Mouse (Mus musculus) hindbrain, embryonic 14.5 days (tissue): ENCODE data around the gene Zzef1. TPM values are rescaled to one million over a fixed set of nuclear protein-coding genes. Genes with fewer than 3 reads are reported as not detected.

ENCODE experiments used
- ATAC-seq: fragments of 200-750 bp; cut with Nextera tagmentation; 2 replicates; pipeline ENCODE4 v1.8.0; 2017; ENCODE audit warnings: moderate number of reproducible peaks, mild to moderate bottlenecking, moderate TSS enrichment, moderate library complexity; ENCODE audit not compliant: low FRiP score
- DNase-seq: peaks from one replicate; pipeline ENCODE4 v3.0.0-alpha.2; 2015; ENCODE audit warnings: low spot score
- H3K27ac ChIP-seq: fragments of 300-500 bp; sonication (generic); 2 replicates; pipeline ENCODE4 v1.5.1; 2014; ENCODE audit warnings: mild to moderate bottlenecking, moderate library complexity
- H3K27me3 ChIP-seq: fragments of 300-500 bp; sonication (generic); 2 replicates; pipeline ENCODE4 v1.6.1; 2014; ENCODE audit warnings: mild to moderate bottlenecking, low read length, mixed read lengths; ENCODE audit not compliant: control insufficient read depth, insufficient read depth
- H3K36me3 ChIP-seq: fragments of 300-500 bp; sonication (generic); replicated peaks from 2 replicates; pipeline ENCODE4 v1.6.1; 2014; ENCODE audit not compliant: control insufficient read depth, insufficient read depth
- H3K4me1 ChIP-seq: fragments of 300-500 bp; sonication (generic); replicated peaks from 2 replicates; pipeline ENCODE4 v1.6.1; 2014; ENCODE audit warnings: antibody characterized with exemption, low read length, mixed read lengths; ENCODE audit not compliant: control insufficient read depth, insufficient read depth
- H3K4me2 ChIP-seq: fragments of 300-500 bp; sonication (generic); replicated peaks from 2 replicates; pipeline ENCODE4 v1.6.1; 2014; ENCODE audit warnings: mild to moderate bottlenecking, moderate library complexity
- H3K4me3 ChIP-seq: fragments of 300-500 bp; sonication (generic); replicated peaks from 2 replicates; pipeline ENCODE4 v1.5.1; 2014; ENCODE audit warnings: mild to moderate bottlenecking, low read length
- H3K9ac ChIP-seq: fragments of 300-500 bp; sonication (generic); 2 replicates; pipeline ENCODE4 v1.6.1; 2014
- H3K9me3 ChIP-seq: fragments of 300-500 bp; sonication (generic); 2 replicates; pipeline ENCODE4 v1.6.1; 2016; ENCODE audit warnings: low read length; ENCODE audit not compliant: control insufficient read depth
- WGBS: fragments of 180-500 bp; shearing (Covaris S2); extraction: QIAGEN DNeasy Blood & Tissue Kit; methylation state at CpG from one replicate; pipeline ENCODE4 v1.1.7; 2014; 5-methylcytosine and 5-hydroxymethylcytosine counted together
- polyA plus RNA-seq: library from polyadenylated mRNA; unstranded; fragments of >200 nt; fragmentation: Nextera tagmentation; extraction: Ambion mirVana; gene quantifications from 2 replicates; pipeline ENCODE4 v1.2.1, GENCODE M21; 2014

The Zzef1 gene
- polyA plus RNA-seq, 1 experiment from 2014 or later: 18.5 TPM

- Histone ChIP-seq H3K4me3 (no peak overlapping the region), H3K9ac (no peak overlapping the region), H3K4me1 (no peaks in the 10 kb centered on the region), H3K4me2 (no peak overlapping the region), H3K27me3 (no peaks in the 10 kb centered on the region), H3K9me3 (no peaks in the 10 kb centered on the region), H3K36me3 (no peaks in the 10 kb centered on the region), H3K27ac (no peak overlapping the region)
- 62% methylated on average over 6 of the region's 6 CpGs for WGBS
- DNase-seq: no peak
- ATAC-seq: no peak
Observed at GRCm38 (mm10) chr11:72945875-72946559, 150.0 kb downstream of the Zzef1 start.

GRCm38 (mm10) chr11:72946560-72947119 is 150.6 kb downstream of the Zzef1 start:
- WGBS: 60% methylated on average over 6 of the region's 6 CpGs

GRCm38 (mm10) chr11:72947840-72948239 is 151.8 kb downstream of the Zzef1 start:
- H3K4me3 ChIP-seq: no peak overlapping the region
- DNase-seq (no peak), ATAC-seq (no peak)
- no peaks in the 10 kb centered on the region for H3K36me3 ChIP-seq
- 30% methylated on average over 11 of the region's 11 CpGs for WGBS
- H3K27ac ChIP-seq: no peak overlapping the region
- no peak overlapping the region for H3K4me2 ChIP-seq
- H3K9me3 ChIP-seq: no peaks in the 10 kb centered on the region
- H3K27me3 ChIP-seq: no peaks in the 10 kb centered on the region
- H3K4me1 ChIP-seq: no peaks in the 10 kb centered on the region
- no peak overlapping the region for H3K9ac ChIP-seq

More at GRCm38 (mm10) chr11:72946560-72947119, 150.6 kb downstream of the Zzef1 start:
- Histone ChIP-seq H3K27me3 (no peaks in the 10 kb centered on the region), H3K9me3 (no peaks in the 10 kb centered on the region), H3K4me1 (no peaks in the 10 kb centered on the region), H3K4me3 (no peak overlapping the region), H3K27ac (no peak overlapping the region), H3K4me2 (no peak overlapping the region), H3K9ac (no peak overlapping the region), H3K36me3 (no peaks in the 10 kb centered on the region)
- DNase-seq: no peak
- ATAC-seq: no peak

- Histone ChIP-seq H3K27ac (no peak overlapping the region), H3K4me1 (no peaks in the 10 kb centered on the region), H3K4me2 (no peak overlapping the region), H3K36me3 (no peaks in the 10 kb centered on the region), H3K4me3 (no peak overlapping the region), H3K9me3 (no peaks in the 10 kb centered on the region), H3K27me3 (no peaks in the 10 kb centered on the region), H3K9ac (no peak overlapping the region)
- 73% methylated on average over 7 of the region's 7 CpGs for WGBS
- no peak for DNase-seq
- no peak for ATAC-seq
Observed at GRCm38 (mm10) chr11:72948254-72948653, 152.2 kb downstream of the Zzef1 start.

GRCm38 (mm10) chr11:72951137-72952000 is 155.3 kb downstream of the Zzef1 start:
- no peaks in the 10 kb centered on the region for H3K36me3 ChIP-seq
- no peak overlapping the region for H3K4me3 ChIP-seq
- no peaks in the 10 kb centered on the region for H3K4me1 ChIP-seq
- WGBS: 65% methylated on average over 22 of the region's 22 CpGs
- no peaks in the 10 kb centered on the region for H3K9me3 ChIP-seq
- no peak overlapping the region for H3K27ac ChIP-seq
- no peak overlapping the region for H3K9ac ChIP-seq
- ATAC-seq (no peak), DNase-seq (no peak)
- no peaks in the 10 kb centered on the region for H3K27me3 ChIP-seq
- H3K4me2 ChIP-seq: no peak overlapping the region

- Histone ChIP-seq H3K36me3 (no peaks in the 10 kb centered on the region), H3K27ac (no peak overlapping the region), H3K9ac (no peak overlapping the region), H3K9me3 (no peaks in the 10 kb centered on the region), H3K4me3 (no peak overlapping the region), H3K27me3 (no peaks in the 10 kb centered on the region), H3K4me1 (no peaks in the 10 kb centered on the region), H3K4me2 (no peak overlapping the region)
- DNase-seq (no peak), ATAC-seq (no peak)
- WGBS: 62% methylated on average over 3 of the region's 3 CpGs
Observed at GRCm38 (mm10) chr11:72952226-72952625, 156.2 kb downstream of the Zzef1 start.

GRCm38 (mm10) chr11:72952697-72953096 is 156.7 kb downstream of the Zzef1 start:
- 85% methylated on average over 6 of the region's 6 CpGs for WGBS
- no peaks in the 10 kb centered on the region for H3K9me3 ChIP-seq
- no peak overlapping the region for H3K27ac ChIP-seq
- no peaks in the 10 kb centered on the region for H3K4me1 ChIP-seq
- no peak for DNase-seq
- no peak overlapping the region for H3K4me2 ChIP-seq
- no peaks in the 10 kb centered on the region for H3K36me3 ChIP-seq
- H3K27me3 ChIP-seq: no peaks in the 10 kb centered on the region
- H3K4me3 ChIP-seq: no peak overlapping the region
- H3K9ac ChIP-seq: no peak overlapping the region
- no peak for ATAC-seq

- Histone ChIP-seq H3K27me3 (no peaks in the 10 kb centered on the region), H3K9me3 (no peaks in the 10 kb centered on the region), H3K36me3 (no peaks in the 10 kb centered on the region), H3K4me2 (no peak overlapping the region), H3K9ac (no peak overlapping the region), H3K27ac (no peak overlapping the region), H3K4me3 (no peak overlapping the region), H3K4me1 (no peaks in the 10 kb centered on the region)
- WGBS: 60% methylated on average over 1 of the region's 1 CpGs
- ATAC-seq (no peak), DNase-seq (no peak)
Observed at GRCm38 (mm10) chr11:72953116-72953439, 157.1 kb downstream of the Zzef1 start.

- WGBS: 91% methylated on average over 4 of the region's 4 CpGs
- no peak overlapping the region for H3K27ac ChIP-seq
- H3K36me3 ChIP-seq: no peaks in the 10 kb centered on the region
- H3K9ac ChIP-seq: no peak overlapping the region
- ATAC-seq (no peak), DNase-seq (no peak)
- H3K4me2 ChIP-seq: no peak overlapping the region
- H3K4me3 ChIP-seq: no peak overlapping the region
- H3K4me1 ChIP-seq: no peaks in the 10 kb centered on the region
- H3K9me3 ChIP-seq: no peaks in the 10 kb centered on the region
- no peaks in the 10 kb centered on the region for H3K27me3 ChIP-seq
Observed at GRCm38 (mm10) chr11:72953440-72954151, 157.6 kb downstream of the Zzef1 start.
